Mouse (Mus musculus): Measurements from ENCODE around the gene Ccdc6. TPM values are rescaled to one million over a fixed set of nuclear protein-coding genes. Genes with fewer than 3 reads are reported as not detected.

Gene Ccdc6
- total RNA-seq, 2 experiments from 2014 or later, result 69.5 to 75.2 TPM

- intact Hi-C loops (cut with DNase I; ENCODE audit: low total_unique reads), result no loop called here
- DNase-seq, result no peak
Observed at GRCm38 (mm10) chr10:70088788-70089187, 8.1 kb upstream of the Ccdc6 start.

- intact Hi-C loops (cut with DNase I; ENCODE audit: low total_unique reads), result no loop called here
- no peak for DNase-seq
Observed at GRCm38 (mm10) chr10:70091876-70092462, 5.0 kb upstream of the Ccdc6 start.

GRCm38 (mm10) chr10:70093782-70094181 lies 3.1 kb upstream of the Ccdc6 start:
- intact Hi-C loops (cut with DNase I; ENCODE audit: low total_unique reads), result no loop called here
- DNase-seq, result no peak

GRCm38 (mm10) chr10:70095031-70095470 lies 1.9 kb upstream of the Ccdc6 start:
- intact Hi-C loops (cut with DNase I; ENCODE audit: low total_unique reads), result no loop called here
- peak; percentile 48 for DNase-seq

GRCm38 (mm10) chr10:70095506-70096270 lies 1.2 kb upstream of the Ccdc6 start:
- no peak for DNase-seq
- intact Hi-C loops (cut with DNase I; ENCODE audit: low total_unique reads), result no loop called here

- no peak for DNase-seq
Observed at GRCm38 (mm10) chr10:70097291-70097901, 475 bp downstream of the Ccdc6 start.

DNA sequence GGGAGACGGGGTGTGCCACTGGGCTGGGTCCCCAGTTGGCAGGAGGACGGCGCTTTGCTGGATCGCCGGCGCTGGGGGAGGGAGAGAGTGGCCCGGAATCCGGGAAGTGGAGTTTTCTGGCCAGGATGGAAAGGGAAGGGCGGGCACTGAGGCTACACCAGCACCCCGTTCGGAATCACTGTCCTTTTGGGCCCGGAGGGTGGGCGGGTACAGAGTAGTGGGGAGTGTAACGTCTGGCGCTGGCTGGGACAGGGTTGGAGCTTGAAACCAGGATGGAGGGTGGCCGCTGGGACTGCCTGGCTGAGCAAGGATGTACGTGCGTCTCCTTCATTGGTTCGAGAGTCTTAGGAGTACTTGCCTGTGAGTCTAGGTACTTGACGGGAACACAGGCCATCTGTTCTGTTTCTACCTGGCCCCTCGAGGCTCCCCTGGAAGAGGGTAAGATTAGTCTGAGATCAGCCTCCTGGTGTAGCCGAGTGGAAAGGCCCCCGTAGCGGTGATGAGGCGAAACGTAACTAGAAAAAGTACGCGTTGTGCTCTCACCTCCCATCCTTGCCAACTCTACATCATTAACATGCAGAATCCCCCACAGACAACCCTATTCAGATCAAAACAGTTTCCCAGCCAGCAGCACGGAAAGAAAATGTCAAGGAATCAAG lies 1.1 kb downstream of the Ccdc6 start:
- intact Hi-C loops (cut with DNase I; ENCODE audit: low total_unique reads), result no loop called here
- peak; percentile 78 for DNase-seq

More at GRCm38 (mm10) chr10:70097291-70097901, 475 bp downstream of the Ccdc6 start:
- intact Hi-C loops (cut with DNase I; ENCODE audit: low total_unique reads), result no loop called here

GRCm38 (mm10) chr10:70098626-70099025 lies 1.7 kb downstream of the Ccdc6 start:
- intact Hi-C loops (cut with DNase I; ENCODE audit: low total_unique reads), result no loop called here

DNA sequence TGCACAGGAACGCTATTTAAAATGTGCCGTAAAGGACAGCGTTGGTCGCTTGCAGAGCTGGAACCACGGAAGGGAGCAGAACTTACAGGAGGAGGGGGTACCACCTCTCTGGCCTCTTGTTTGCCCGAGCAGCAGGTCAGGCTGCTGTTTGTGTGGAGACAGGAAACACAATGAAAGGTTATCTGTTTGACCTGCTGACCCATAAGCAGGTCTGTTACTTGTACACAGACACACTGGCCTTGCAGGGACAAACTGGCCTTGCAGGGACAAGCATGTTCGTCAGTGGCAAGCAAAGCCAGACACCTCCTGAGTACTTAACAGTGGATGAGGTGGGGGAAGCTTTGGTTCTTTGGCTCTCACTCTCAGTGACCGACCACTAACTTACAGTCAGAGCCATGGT lies 2.1 kb downstream of the Ccdc6 start:
- no peak for DNase-seq
- intact Hi-C loops (cut with DNase I; ENCODE audit: low total_unique reads), result no loop called here

More at GRCm38 (mm10) chr10:70098626-70099025, 1.7 kb downstream of the Ccdc6 start:
- no peak for DNase-seq

- no peak for DNase-seq
- intact Hi-C loops (cut with DNase I; ENCODE audit: low total_unique reads), result no loop called here
Observed at GRCm38 (mm10) chr10:70102086-70102485, 5.2 kb downstream of the Ccdc6 start.

DNA sequence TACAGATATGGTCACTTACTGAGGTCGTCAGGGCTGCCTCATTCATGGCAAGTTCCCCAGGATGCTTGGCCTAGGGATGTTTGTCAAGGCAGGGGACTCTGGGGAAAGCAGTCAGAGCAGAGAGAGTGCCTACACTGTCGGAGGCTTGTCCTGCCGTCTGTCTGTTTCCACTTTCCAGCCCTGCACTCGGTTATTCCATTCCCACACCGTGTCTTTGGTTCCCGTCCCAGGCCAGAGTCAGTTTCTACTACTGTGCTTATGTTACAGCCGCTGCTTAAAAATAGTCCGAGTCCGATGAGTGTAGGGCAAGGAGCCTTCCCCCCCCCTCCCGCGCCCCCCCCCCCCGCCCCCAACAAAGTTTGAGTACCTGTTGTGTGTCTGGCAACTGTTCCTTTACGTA lies 11.1 kb downstream of the Ccdc6 start:
- DNase-seq, result peak; percentile 57
- intact Hi-C loops (cut with DNase I; ENCODE audit: low total_unique reads), result no loop called here

DNA sequence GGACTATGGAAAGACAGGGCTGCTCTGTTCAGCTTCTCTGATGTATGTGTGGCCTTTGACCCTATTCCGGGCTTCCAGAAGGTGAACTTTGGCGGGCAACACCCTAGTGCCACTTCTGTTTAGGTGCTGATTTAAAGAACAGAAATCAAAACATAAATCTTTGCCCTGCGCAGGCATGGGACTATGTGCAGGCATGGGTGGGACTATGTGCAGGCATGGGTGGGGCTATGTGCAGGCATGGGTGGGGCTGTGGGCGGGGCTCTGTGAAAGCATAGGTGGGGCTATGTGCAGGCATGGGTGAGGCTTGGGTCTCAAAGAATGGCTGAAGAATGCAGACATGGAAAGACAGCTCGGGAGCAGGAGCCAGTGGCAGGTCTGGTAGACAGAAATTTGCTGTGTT lies 13.1 kb downstream of the Ccdc6 start:
- DNase-seq, result peak; percentile 39
- intact Hi-C loops (cut with DNase I; ENCODE audit: low total_unique reads), result loop anchor here (5.0 kb wide), 1 partner anchor 42 kb away; no protein-coding TSS in a partner anchor

DNA sequence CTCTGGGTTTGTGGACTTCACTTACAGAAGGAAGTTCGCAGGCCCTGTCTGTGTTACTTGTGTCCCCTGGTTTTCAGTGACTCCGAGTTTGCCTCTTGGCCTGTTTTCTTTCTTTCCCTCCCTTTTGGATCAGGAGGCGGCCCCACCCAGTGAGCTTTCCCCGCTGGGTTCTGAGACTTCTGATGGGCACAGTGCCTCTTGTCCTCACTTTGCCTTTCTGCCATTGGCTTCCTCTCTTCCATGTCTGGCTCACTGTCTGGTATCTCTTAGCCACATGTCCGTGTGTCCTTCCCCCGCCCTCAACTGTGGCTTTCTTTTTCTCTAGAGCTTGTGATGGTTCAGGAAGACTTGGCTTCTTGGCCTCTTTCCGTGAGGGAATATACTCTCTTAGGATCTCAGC lies 13.9 kb downstream of the Ccdc6 start:
- intact Hi-C loops (cut with DNase I; ENCODE audit: low total_unique reads), result loop anchor here (5.0 kb wide), 1 partner anchor 41 kb away; no protein-coding TSS in a partner anchor

DNA sequence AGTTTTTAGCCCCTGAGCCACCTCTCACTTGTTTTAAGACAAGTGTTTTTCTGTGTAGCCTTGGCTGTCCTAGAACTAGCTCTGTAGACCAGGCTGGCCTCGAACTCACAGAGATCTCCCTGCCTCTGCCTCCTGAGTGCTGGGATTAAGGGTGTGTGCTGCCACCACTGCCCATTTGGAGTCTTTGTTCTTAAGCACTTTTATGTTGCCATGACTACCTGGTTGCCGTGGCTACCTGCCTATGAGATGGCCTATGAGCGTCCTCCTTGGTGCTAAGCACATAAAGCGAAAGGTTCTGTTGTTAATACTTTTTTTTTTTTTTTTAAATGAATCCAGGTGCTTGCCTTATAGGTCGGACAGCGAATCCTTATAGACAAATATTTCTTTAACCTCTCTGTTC lies 14.7 kb downstream of the Ccdc6 start:
- DNase-seq, result no peak
- intact Hi-C loops (cut with DNase I; ENCODE audit: low total_unique reads), result loop anchor here (5.0 kb wide), 1 partner anchor 41 kb away; no protein-coding TSS in a partner anchor

More for the DNA sequence above, 13.9 kb downstream of the Ccdc6 start:
- peak; percentile 70 for DNase-seq

GRCm38 (mm10) chr10:70114048-70114635 lies 17.2 kb downstream of the Ccdc6 start:
- intact Hi-C loops (cut with DNase I; ENCODE audit: low total_unique reads), result loop anchor here (5.0 kb wide), 1 partner anchor 38 kb away; no protein-coding TSS in a partner anchor
- DNase-seq, result no peak

DNA sequence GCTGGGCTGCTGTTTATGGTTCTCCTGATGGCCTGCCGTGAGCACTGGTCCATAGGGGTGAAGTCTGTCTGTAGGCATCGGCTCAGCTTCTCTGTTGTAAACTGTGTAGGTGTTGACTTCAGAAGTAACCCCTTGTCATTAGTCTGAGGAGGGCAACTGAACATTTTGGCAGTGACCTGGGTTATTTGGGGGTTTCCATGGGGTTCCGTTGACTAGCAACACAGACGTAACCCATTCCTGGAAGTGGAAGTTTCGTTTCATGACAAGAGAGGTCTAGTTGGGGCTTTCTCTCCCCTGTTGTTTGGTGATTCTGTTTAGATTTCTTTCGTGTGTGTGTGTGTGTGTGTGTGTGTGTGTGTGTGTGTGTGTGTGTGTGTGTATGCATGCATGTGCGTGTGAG lies 19.5 kb downstream of the Ccdc6 start:
- intact Hi-C loops (cut with DNase I; ENCODE audit: low total_unique reads), result no loop called here
- no peak for DNase-seq

- no peak for DNase-seq
- intact Hi-C loops (cut with DNase I; ENCODE audit: low total_unique reads), result no loop called here
Observed at GRCm38 (mm10) chr10:70119451-70119850, 22.5 kb downstream of the Ccdc6 start.

DNA sequence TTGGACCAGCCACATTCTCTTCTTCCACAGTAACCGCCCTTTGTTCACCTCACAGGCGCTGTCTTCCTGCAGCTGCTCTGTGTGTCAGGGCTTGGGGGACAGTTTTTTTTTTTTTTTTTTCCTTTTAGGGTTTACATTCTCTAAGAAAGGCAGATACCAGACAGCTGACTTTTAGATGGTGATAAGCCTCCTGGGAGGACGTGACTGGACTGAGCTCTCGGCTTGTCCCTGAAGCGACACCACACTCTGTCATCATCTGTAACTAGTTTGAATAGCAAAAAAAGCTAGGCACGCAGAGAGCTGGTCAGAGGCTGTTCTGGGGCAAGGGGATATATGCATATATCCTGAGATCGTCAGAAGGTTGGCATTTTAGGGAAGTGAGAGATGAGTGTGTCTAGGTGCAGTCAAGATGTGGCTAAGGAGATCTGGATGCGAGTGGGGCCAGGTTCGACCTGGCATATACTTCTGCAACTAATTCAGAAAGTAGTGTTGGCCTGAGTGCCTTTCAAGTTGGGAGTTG lies 23.0 kb downstream of the Ccdc6 start:
- no peak for DNase-seq
- intact Hi-C loops (cut with DNase I; ENCODE audit: low total_unique reads), result no loop called here

DNA sequence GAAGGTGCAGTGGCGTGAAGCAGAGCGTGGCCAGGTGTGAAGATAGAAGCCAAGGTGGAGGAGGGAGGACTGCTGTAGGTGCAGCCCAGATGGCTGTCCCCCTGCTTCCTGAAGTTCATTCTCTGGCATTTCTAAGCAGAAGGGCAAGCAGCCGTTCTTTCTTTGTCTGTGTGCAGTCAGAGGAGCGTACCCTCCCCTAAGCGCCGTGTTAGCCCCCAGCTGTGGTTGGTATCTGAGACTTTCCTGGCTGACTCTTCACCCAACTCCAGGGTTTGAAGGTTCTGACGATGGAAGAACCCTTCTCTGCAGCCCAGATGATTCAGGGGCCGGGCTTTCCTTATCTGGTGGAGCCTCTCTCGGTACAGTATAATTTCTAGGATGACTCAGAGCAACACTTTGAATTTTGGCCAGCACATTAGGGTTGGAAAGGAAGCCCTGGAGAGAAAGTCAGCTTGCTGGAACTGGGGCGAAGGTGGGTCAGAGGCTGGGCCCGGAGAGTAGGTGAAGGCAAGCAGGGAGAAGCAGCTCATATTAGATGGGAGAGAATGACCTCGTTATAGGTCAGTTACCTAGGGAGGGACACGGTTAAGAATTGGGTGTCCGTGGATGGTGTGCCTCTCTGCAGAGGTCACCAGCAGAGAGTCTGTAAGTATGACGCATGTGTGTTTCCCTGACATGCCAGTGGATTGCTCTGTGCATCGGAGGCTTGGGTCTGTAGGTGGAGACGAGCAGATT lies 23.9 kb downstream of the Ccdc6 start:
- intact Hi-C loops (cut with DNase I; ENCODE audit: low total_unique reads), result no loop called here
- DNase-seq, result no peak
